Mouse (Mus musculus): ENCODE results near the gene Tmeff2. TPM values are rescaled to one million over a fixed set of nuclear protein-coding genes. Genes with fewer than 3 reads are reported as not detected.
A peak's percentile ranks its signal among the peaks of the same experiment; 100 is the strongest.

The Tmeff2 gene
- polyA plus RNA-seq, 1 experiment from 2014 or later, result 3.9 TPM

- WGBS, result 77% methylated on average over 2 of the region's 2 CpGs
- H3K36me3 ChIP-seq (ENCODE audit: insufficient read depth, low read length), result no peaks in the 10 kb centered on the region
- no peaks in the 10 kb centered on the region for H3K27me3 ChIP-seq (ENCODE audit: insufficient read depth, low read length)
- H3K4me1 ChIP-seq (ENCODE audit: insufficient read depth, low read length), result peaks cover 5% of the 10 kb centered on the region; the same call in 1 of the 2 replicates
- H3K4me3 ChIP-seq (ENCODE audit: low read length), result no peak overlapping the region
- no peak overlapping the region for H3K27ac ChIP-seq (ENCODE audit: low read length)
- no peaks in the 10 kb centered on the region for H3K9me3 ChIP-seq (ENCODE audit: low read length)
- no peak overlapping the region for H3K4me2 ChIP-seq (replicated peaks; ENCODE audit: low read depth, low read length)
- H3K9ac ChIP-seq (replicated peaks; ENCODE audit: low read length), result no peak overlapping the region
- no peak for ATAC-seq (ENCODE audit: low FRiP score, low TSS enrichment)
Observed at GRCm38 (mm10) chr1:51094713-51095112, 194.3 kb downstream of the Tmeff2 start.

- 64% methylated on average over 4 of the region's 4 CpGs for WGBS
- Histone ChIP-seq H3K27me3 (ENCODE audit: insufficient read depth, low read length) (no peaks in the 10 kb centered on the region), H3K9me3 (ENCODE audit: low read length) (no peaks in the 10 kb centered on the region), H3K36me3 (ENCODE audit: insufficient read depth, low read length) (no peaks in the 10 kb centered on the region), H3K27ac (ENCODE audit: low read length) (no peak overlapping the region), H3K4me1 (ENCODE audit: insufficient read depth, low read length) (peaks cover 5% of the 10 kb centered on the region; the same call in 1 of the 2 replicates), H3K4me3 (ENCODE audit: low read length) (no peak overlapping the region), H3K4me2 (replicated peaks; ENCODE audit: low read depth, low read length) (no peak overlapping the region), H3K9ac (replicated peaks; ENCODE audit: low read length) (no peak overlapping the region)
- ATAC-seq (ENCODE audit: low FRiP score, low TSS enrichment), result peak; percentile 65; the same call in 1 of the 2 replicates
Observed at GRCm38 (mm10) chr1:51096848-51097598, 196.6 kb downstream of the Tmeff2 start.

GRCm38 (mm10) chr1:51101034-51101590 is 200.7 kb downstream of the Tmeff2 start:
- WGBS, result 73% methylated on average over 2 of the region's 2 CpGs
- ATAC-seq (ENCODE audit: low FRiP score, low TSS enrichment), result no peak
- H3K4me2 ChIP-seq (replicated peaks; ENCODE audit: low read depth, low read length), result no peak overlapping the region

GRCm38 (mm10) chr1:51104698-51105097 is 204.3 kb downstream of the Tmeff2 start:
- no peaks in the 10 kb centered on the region for H3K36me3 ChIP-seq (ENCODE audit: insufficient read depth, low read length)
- H3K9me3 ChIP-seq (ENCODE audit: low read length), result no peaks in the 10 kb centered on the region
- WGBS, result 68% methylated on average over 2 of the region's 2 CpGs
- no peak overlapping the region for H3K27ac ChIP-seq (ENCODE audit: low read length)
- no peaks in the 10 kb centered on the region for H3K4me1 ChIP-seq (ENCODE audit: insufficient read depth, low read length)
- H3K4me2 ChIP-seq (replicated peaks; ENCODE audit: low read depth, low read length), result no peak overlapping the region
- no peak for ATAC-seq (ENCODE audit: low FRiP score, low TSS enrichment)
- H3K9ac ChIP-seq (replicated peaks; ENCODE audit: low read length), result no peak overlapping the region
- H3K27me3 ChIP-seq (ENCODE audit: insufficient read depth, low read length), result no peaks in the 10 kb centered on the region
- H3K4me3 ChIP-seq (ENCODE audit: low read length), result no peak overlapping the region

More at GRCm38 (mm10) chr1:51101034-51101590, 200.7 kb downstream of the Tmeff2 start:
- Histone ChIP-seq H3K9me3 (ENCODE audit: low read length) (no peaks in the 10 kb centered on the region), H3K4me3 (ENCODE audit: low read length) (no peak overlapping the region), H3K4me1 (ENCODE audit: insufficient read depth, low read length) (peaks cover 3% of the 10 kb centered on the region; the same call in 1 of the 2 replicates), H3K36me3 (ENCODE audit: insufficient read depth, low read length) (no peaks in the 10 kb centered on the region), H3K9ac (replicated peaks; ENCODE audit: low read length) (no peak overlapping the region), H3K27me3 (ENCODE audit: insufficient read depth, low read length) (no peaks in the 10 kb centered on the region), H3K27ac (ENCODE audit: low read length) (no peak overlapping the region)

GRCm38 (mm10) chr1:51106401-51106920 is 206.0 kb downstream of the Tmeff2 start:
- Histone ChIP-seq H3K9me3 (ENCODE audit: low read length) (no peaks in the 10 kb centered on the region), H3K9ac (replicated peaks; ENCODE audit: low read length) (no peak overlapping the region), H3K4me1 (ENCODE audit: insufficient read depth, low read length) (no peaks in the 10 kb centered on the region), H3K27ac (ENCODE audit: low read length) (no peak overlapping the region), H3K36me3 (ENCODE audit: insufficient read depth, low read length) (no peaks in the 10 kb centered on the region), H3K4me3 (ENCODE audit: low read length) (no peak overlapping the region), H3K27me3 (ENCODE audit: insufficient read depth, low read length) (no peaks in the 10 kb centered on the region), H3K4me2 (replicated peaks; ENCODE audit: low read depth, low read length) (no peak overlapping the region)
- no peak for ATAC-seq (ENCODE audit: low FRiP score, low TSS enrichment)
- WGBS, result 80% methylated on average over 4 of the region's 4 CpGs

GRCm38 (mm10) chr1:51107299-51107698 is 206.9 kb downstream of the Tmeff2 start:
- Histone ChIP-seq H3K27me3 (ENCODE audit: insufficient read depth, low read length) (no peaks in the 10 kb centered on the region), H3K4me2 (replicated peaks; ENCODE audit: low read depth, low read length) (no peak overlapping the region), H3K9ac (replicated peaks; ENCODE audit: low read length) (no peak overlapping the region), H3K4me3 (ENCODE audit: low read length) (no peak overlapping the region), H3K4me1 (ENCODE audit: insufficient read depth, low read length) (no peaks in the 10 kb centered on the region), H3K27ac (ENCODE audit: low read length) (no peak overlapping the region), H3K36me3 (ENCODE audit: insufficient read depth, low read length) (no peaks in the 10 kb centered on the region), H3K9me3 (ENCODE audit: low read length) (no peaks in the 10 kb centered on the region)
- 75% methylated on average over 2 of the region's 2 CpGs for WGBS
- no peak for ATAC-seq (ENCODE audit: low FRiP score, low TSS enrichment)

- ATAC-seq (ENCODE audit: low FRiP score, low TSS enrichment), result no peak
- 81% methylated on average over 5 of the region's 5 CpGs for WGBS
- Histone ChIP-seq H3K9me3 (ENCODE audit: low read length) (no peaks in the 10 kb centered on the region), H3K4me2 (replicated peaks; ENCODE audit: low read depth, low read length) (no peak overlapping the region), H3K9ac (replicated peaks; ENCODE audit: low read length) (no peak overlapping the region), H3K27me3 (ENCODE audit: insufficient read depth, low read length) (no peaks in the 10 kb centered on the region), H3K4me3 (ENCODE audit: low read length) (no peak overlapping the region), H3K27ac (ENCODE audit: low read length) (no peak overlapping the region), H3K36me3 (ENCODE audit: insufficient read depth, low read length) (no peaks in the 10 kb centered on the region), H3K4me1 (ENCODE audit: insufficient read depth, low read length) (no peaks in the 10 kb centered on the region)
Observed at GRCm38 (mm10) chr1:51114721-51115120, 214.3 kb downstream of the Tmeff2 start.

GRCm38 (mm10) chr1:51115761-51116160 is 215.3 kb downstream of the Tmeff2 start:
- no peaks in the 10 kb centered on the region for H3K4me1 ChIP-seq (ENCODE audit: insufficient read depth, low read length)
- no peak overlapping the region for H3K4me3 ChIP-seq (ENCODE audit: low read length)
- no peak overlapping the region for H3K9ac ChIP-seq (replicated peaks; ENCODE audit: low read length)
- H3K9me3 ChIP-seq (ENCODE audit: low read length), result no peaks in the 10 kb centered on the region
- no peaks in the 10 kb centered on the region for H3K36me3 ChIP-seq (ENCODE audit: insufficient read depth, low read length)
- WGBS, result 90% methylated on average over 5 of the region's 5 CpGs
- ATAC-seq (ENCODE audit: low FRiP score, low TSS enrichment), result no peak
- H3K4me2 ChIP-seq (replicated peaks; ENCODE audit: low read depth, low read length), result no peak overlapping the region
- no peak overlapping the region for H3K27ac ChIP-seq (ENCODE audit: low read length)
- H3K27me3 ChIP-seq (ENCODE audit: insufficient read depth, low read length), result no peaks in the 10 kb centered on the region

GRCm38 (mm10) chr1:51117830-51118229 is 217.4 kb downstream of the Tmeff2 start:
- Histone ChIP-seq H3K27me3 (ENCODE audit: insufficient read depth, low read length) (no peaks in the 10 kb centered on the region), H3K4me1 (ENCODE audit: insufficient read depth, low read length) (no peaks in the 10 kb centered on the region), H3K27ac (ENCODE audit: low read length) (no peak overlapping the region), H3K9me3 (ENCODE audit: low read length) (no peaks in the 10 kb centered on the region), H3K4me3 (ENCODE audit: low read length) (no peak overlapping the region), H3K36me3 (ENCODE audit: insufficient read depth, low read length) (no peaks in the 10 kb centered on the region), H3K4me2 (replicated peaks; ENCODE audit: low read depth, low read length) (no peak overlapping the region), H3K9ac (replicated peaks; ENCODE audit: low read length) (no peak overlapping the region)
- no peak for ATAC-seq (ENCODE audit: low FRiP score, low TSS enrichment)
- WGBS, result 88% methylated on average over 2 of the region's 2 CpGs

Measured in kidney, embryonic 16.5 days (tissue).